Mouse (Mus musculus): ENCODE data around the gene Gm10715. TPM values are rescaled to one million over a fixed set of nuclear protein-coding genes. Genes with fewer than 3 reads are reported as not detected.
"Not testable (repeated sequence)": the region's sequence is repeated elsewhere in the genome, so short reads cannot be mapped to it uniquely, and the experiment has no call there.

Gene Gm10715
- total RNA-seq, 1 experiment from 2014 or later = 6.5 TPM

GRCm38 (mm10) chr9:3023312-3023984 is 13.2 kb upstream of the Gm10715 start, which contains the start of gene Gm10718:
Gm10718 (plus strand) TSS chr9:3023547.
- not testable (repeated sequence) for ATAC-seq (ENCODE audit: extremely low read depth, insufficient number of reproducible peaks, low FRiP score, poor library complexity, severe bottlenecking)

GRCm38 (mm10) chr9:3023985-3024648 is 12.6 kb upstream of the Gm10715 start:
- ATAC-seq (ENCODE audit: extremely low read depth, insufficient number of reproducible peaks, low FRiP score, poor library complexity, severe bottlenecking) = not testable (repeated sequence)

- not testable (repeated sequence) for ATAC-seq (ENCODE audit: extremely low read depth, insufficient number of reproducible peaks, low FRiP score, poor library complexity, severe bottlenecking)
These were observed 11.7 kb upstream of the Gm10715 start, which contains the start of gene Gm10717 for GRCm38 (mm10) chr9:3024912-3025467. Gm10717 (plus strand) TSS chr9:3025417.

- not testable (repeated sequence) for ATAC-seq (ENCODE audit: extremely low read depth, insufficient number of reproducible peaks, low FRiP score, poor library complexity, severe bottlenecking)
These were observed 11.0 kb upstream of the Gm10715 start for GRCm38 (mm10) chr9:3025653-3026052.

- ATAC-seq (ENCODE audit: extremely low read depth, insufficient number of reproducible peaks, low FRiP score, poor library complexity, severe bottlenecking) = not testable (repeated sequence)
These were observed 10.5 kb upstream of the Gm10715 start for GRCm38 (mm10) chr9:3026136-3026535.

- ATAC-seq (ENCODE audit: extremely low read depth, insufficient number of reproducible peaks, low FRiP score, poor library complexity, severe bottlenecking) = not testable (repeated sequence)
These were observed 9.9 kb upstream of the Gm10715 start for GRCm38 (mm10) chr9:3026741-3027140.

GRCm38 (mm10) chr9:3027200-3027599 is 9.5 kb upstream of the Gm10715 start:
- not testable (repeated sequence) for ATAC-seq (ENCODE audit: extremely low read depth, insufficient number of reproducible peaks, low FRiP score, poor library complexity, severe bottlenecking)

GRCm38 (mm10) chr9:3029276-3030000 is 7.2 kb upstream of the Gm10715 start:
- ATAC-seq (ENCODE audit: extremely low read depth, insufficient number of reproducible peaks, low FRiP score, poor library complexity, severe bottlenecking) = not testable (repeated sequence)

GRCm38 (mm10) chr9:3030677-3031318 is 5.9 kb upstream of the Gm10715 start:
- not testable (repeated sequence) for ATAC-seq (ENCODE audit: extremely low read depth, insufficient number of reproducible peaks, low FRiP score, poor library complexity, severe bottlenecking)

GRCm38 (mm10) chr9:3034299-3034698 is 2.4 kb upstream of the Gm10715 start, which contains the start of gene Gm17535:
Gm17535 (plus strand) TSS chr9:3034599.
- ATAC-seq (ENCODE audit: extremely low read depth, insufficient number of reproducible peaks, low FRiP score, poor library complexity, severe bottlenecking) = not testable (repeated sequence)

- ATAC-seq (ENCODE audit: extremely low read depth, insufficient number of reproducible peaks, low FRiP score, poor library complexity, severe bottlenecking) = not testable (repeated sequence)
These were observed 1.5 kb downstream of the Gm10715 start for GRCm38 (mm10) chr9:3038161-3038560.

Other genes starting within 250 kb of the Gm10715 start
- gene Gm10722, start 36.0 kb upstream of the Gm10715 start, total RNA-seq (2017) = 10.5 and 17.4 TPM in 2 replicates
- gene Gm11168, start 33.5 kb upstream of the Gm10715 start, total RNA-seq (2017) = 9.4 and 29.2 TPM in 2 replicates
- 22.1 and 40.0 TPM in 2 replicates for gene Gm10721, start 23.7 kb upstream of the Gm10715 start, total RNA-seq (2017)
- 3.7 and 9.6 TPM in 2 replicates for gene Gm10720, start 21.2 kb upstream of the Gm10715 start, total RNA-seq (2017)
- 94.7 and 118 TPM in 2 replicates for gene Gm10719, start 19.5 kb upstream of the Gm10715 start, total RNA-seq (2017)
- 51.4 and 74.0 TPM in 2 replicates for gene Gm10718, start 13.3 kb upstream of the Gm10715 start, total RNA-seq (2017)
- gene Gm10717, start 11.5 kb upstream of the Gm10715 start, total RNA-seq (2017) = 77.2 and 107 TPM in 2 replicates
- 1.9 and 10.6 TPM in 2 replicates for gene Gm17535, start 2.3 kb upstream of the Gm10715 start, total RNA-seq (2017)

Measured in neutrophil, adult 5-6 weeks (primary cell).